Mouse (Mus musculus): ENCODE data around the gene Jagn1.
A peak's percentile ranks its signal among the peaks of the same experiment; 100 is the strongest.

The Jagn1 gene

DNA sequence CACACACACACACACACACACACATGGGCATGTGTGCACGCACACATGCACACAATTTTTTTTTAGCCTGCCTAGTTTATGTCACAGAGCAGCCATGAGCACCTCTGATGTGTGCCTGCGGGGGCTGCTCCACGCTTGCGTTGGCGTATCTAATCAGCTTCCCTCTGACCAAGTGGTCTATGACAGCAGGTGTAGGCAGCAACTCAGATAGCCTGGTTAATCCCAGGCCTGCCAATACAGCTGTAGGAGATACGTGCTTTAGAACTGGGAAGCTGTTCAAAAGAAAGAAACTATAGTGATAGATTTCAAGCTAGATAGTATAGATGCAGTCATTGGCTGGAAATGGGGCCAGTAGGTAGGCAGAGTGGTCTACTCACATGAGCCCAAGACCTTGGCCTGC is 31.3 kb downstream of the Jagn1 start:
- DNase-seq (ENCODE audit: inconsistent ontology term): no peak

DNA sequence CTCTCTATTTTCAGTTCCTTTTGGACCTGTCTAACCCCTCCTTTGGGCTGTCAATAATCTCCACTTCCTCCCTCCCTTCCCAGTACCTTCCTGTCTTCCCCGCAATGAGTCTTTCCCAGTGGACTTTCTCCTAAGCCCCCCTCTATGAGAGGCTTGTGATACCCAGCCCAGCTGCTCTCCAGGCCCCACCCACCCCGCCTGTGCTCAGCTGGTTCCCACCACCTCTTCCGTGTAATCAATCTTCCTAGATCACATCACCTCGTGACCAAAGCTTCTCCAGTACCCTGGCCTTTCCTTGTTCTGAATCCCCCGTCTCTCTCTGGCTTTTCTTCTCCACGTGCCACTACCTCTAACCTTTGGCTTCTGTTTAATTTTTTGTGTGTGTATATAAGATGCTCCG is 35.0 kb downstream of the Jagn1 start:
- DNase-seq (ENCODE audit: inconsistent ontology term): no peak

DNA sequence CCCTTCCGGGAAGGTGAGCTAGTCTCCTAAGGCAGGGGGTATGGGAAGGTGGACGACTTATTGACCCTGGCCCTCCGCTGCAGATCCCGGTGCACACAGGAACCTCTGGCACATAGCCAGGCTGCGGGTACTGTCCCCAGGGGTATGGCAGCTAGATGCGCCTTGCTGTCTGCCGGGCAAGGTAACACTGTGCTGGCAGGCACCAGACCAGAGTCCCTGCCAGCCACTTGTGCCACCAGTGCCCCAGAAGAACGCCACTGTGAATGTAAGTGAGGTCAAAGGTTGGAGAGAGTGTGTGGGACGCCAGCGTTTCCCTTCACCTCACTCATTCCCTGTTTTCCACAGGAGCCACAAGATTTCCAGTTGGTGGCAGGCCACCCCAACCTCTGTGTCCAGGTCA is 36.5 kb downstream of the Jagn1 start:
- no peak for DNase-seq (ENCODE audit: inconsistent ontology term)

DNA sequence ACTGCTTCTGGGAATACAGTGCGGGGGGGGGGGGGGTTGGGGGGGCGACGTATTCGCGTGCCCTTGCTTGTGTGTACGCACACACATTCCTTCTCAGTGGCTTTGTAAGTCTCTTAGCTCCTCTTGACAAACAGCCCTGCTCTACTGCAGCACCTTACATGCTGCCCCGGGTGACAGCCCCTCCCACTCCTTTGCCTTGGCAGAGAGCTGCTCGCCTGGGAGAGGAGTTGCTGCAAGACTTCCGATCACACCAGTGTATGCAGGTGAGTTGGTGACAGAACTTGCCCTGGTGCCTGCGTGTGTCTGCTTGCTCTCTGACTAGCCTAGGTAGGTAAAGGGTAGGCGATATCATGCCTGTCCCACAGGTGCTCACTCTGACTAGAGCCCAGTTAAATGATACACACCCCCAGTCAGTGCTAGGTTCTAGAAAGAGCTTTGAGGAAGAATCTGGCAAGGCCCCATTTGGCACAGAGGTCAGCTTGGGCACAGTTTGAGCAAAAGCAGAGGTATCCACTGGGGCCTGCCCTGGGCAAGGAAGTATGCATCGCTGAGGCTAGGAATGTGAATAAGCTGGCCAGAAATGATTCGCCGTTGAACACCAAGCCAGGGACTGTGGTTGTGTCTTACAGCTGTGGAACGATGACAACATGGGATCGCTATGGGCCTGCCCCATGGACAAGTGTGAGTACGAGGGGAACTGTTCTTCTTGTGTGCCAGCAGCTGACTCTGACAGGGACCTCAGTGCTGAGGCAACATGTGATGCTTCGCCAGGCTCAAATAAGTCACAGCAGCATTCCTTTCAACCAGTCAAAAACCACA is 38.4 kb downstream of the Jagn1 start:
- DNase-seq (ENCODE audit: inconsistent ontology term): peak; percentile 95

DNA sequence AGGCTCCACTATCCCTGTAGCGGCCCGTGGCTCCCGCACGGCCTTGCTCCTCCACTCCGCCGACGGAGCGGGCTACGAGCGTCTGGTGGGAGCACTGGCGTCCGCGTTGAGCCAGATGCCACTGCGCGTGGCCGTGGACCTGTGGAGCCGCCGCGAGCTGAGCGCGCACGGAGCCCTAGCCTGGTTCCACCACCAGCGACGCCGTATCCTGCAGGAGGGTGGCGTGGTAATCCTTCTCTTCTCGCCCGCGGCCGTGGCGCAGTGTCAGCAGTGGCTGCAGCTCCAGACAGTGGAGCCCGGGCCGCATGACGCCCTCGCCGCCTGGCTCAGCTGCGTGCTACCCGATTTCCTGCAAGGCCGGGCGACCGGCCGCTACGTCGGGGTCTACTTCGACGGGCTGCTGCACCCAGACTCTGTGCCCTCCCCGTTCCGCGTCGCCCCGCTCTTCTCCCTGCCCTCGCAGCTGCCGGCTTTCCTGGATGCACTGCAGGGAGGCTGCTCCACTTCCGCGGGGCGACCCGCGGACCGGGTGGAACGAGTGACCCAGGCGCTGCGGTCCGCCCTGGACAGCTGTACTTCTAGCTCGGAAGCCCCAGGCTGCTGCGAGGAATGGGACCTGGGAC is 40.2 kb downstream of the Jagn1 start:
- no peak for DNase-seq (ENCODE audit: inconsistent ontology term)

DNA sequence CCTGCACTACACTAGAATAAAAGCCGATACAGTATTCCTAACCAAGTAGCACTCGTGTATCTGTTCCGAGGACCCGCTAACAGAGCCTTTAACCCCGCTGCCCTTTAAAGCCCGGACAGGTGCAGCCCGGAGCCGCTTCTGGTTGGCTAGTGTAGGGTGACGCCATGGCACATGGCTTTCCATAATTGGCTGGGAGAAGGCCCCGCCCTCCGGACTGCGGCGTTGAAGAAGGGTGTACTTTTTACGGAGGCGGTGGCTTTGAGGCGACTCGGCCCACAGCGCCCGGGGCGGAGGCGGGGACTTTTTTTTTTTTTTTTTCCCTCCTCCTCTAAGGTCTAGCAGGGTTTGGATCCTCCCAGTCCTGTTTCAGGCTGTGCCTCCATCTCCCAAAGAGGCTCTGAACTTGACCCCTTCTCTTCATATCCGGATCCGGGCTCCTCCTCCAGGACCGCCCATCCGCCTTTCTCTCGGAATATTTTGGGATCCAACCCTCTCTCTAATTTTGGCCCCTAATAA is 40.8 kb downstream of the Jagn1 start, which contains the start of gene Creld1:
Gene Creld1 (plus strand): TSS at position 198 of the 516 bp plus-strand sequence.
- peak; percentile 99 for DNase-seq (ENCODE audit: inconsistent ontology term)

DNA sequence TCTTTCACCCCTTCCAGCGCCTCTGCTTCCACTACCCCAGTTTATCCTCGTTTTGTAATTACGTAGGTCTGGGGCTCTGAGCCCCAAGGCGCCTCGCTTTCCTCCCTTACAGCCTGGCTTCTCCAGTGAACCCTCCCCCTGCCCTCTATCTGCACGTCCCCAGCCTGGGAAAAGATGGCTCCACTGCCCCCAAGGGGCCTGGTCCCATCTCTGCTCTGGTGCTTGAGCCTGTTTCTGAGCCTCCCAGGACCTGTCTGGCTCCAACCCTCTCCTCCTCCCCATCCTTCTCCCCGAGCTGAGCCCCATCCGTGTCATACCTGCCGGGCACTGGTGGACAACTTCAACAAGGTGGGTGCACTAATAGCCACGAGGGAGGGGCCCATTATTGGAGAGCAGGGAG is 41.4 kb downstream of the Jagn1 start:
- DNase-seq (ENCODE audit: inconsistent ontology term): no peak

DNA sequence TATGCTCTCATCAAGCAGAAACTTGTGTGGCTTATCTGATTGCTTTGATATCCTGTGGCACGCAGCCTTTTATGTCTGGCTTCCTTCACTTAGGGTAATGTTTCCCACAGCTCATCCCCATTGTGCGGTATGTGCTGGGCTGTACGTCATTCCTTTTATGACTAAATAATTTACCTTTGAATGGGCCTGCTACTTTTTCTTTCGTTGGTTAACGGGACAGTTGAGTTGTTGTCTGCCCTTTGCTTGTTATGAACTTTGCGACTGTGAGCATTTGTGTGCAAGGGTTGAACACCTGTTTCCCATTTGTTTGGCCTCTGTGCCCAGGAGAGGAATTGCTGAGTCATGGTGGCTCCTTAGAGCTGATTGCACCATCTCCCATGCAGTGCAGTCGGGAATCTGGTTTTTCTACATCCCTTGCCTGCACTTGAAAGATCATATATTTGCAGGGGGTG is 44.8 kb downstream of the Jagn1 start:
- peak; percentile 42 for DNase-seq (ENCODE audit: inconsistent ontology term)

DNA sequence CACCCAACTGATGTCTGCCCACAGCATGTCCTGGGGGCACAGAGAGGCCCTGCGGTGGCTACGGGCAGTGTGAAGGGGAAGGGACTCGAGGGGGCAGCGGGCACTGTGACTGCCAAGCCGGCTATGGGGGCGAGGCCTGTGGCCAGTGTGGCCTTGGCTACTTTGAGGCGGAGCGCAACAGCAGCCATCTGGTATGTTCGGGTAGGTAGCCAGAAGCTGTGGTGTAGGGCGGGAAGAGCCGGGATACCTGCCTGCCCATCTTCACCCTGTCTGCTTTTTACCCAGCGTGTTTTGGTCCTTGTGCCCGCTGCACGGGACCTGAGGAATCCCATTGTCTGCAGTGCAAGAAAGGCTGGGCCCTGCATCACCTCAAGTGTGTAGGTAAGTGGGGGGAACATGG is 47.0 kb downstream of the Jagn1 start:
- no peak for DNase-seq (ENCODE audit: inconsistent ontology term)

DNA sequence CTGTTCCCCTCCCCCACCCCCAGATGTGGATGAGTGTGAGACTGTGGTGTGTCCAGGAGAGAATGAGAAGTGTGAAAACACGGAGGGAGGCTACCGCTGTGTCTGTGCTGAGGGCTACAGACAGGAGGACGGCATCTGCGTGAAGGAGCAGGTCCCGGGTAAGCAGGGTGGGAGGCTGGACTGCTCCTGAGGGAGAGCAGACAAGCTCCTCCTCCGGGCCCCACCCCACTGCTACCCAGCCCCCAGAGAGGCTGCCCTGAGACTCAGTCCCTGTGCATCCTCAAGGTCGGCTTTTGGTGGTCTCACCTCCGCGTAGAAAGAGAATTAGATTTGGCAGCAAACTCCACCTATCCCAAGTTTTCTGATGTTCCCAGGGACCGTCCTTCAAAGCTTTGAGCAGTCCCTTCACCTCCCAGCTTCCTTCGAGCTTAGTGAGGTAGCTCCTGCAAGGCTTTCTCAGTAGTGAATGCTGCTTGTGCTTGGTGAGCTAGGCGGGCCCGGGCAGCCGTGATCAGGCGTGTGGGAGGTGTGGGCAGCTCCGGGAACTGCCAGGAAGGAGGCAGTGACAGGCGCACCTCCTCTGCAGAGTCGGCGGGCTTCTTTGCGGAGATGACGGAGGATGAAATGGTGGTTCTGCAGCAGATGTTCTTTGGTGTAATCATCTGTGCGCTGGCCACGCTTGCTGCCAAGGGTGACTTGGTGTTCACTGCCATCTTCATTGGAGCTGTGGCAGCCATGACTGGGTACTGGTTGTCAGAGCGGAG is 49.9 kb downstream of the Jagn1 start:
- no peak for DNase-seq (ENCODE audit: inconsistent ontology term)

DNA sequence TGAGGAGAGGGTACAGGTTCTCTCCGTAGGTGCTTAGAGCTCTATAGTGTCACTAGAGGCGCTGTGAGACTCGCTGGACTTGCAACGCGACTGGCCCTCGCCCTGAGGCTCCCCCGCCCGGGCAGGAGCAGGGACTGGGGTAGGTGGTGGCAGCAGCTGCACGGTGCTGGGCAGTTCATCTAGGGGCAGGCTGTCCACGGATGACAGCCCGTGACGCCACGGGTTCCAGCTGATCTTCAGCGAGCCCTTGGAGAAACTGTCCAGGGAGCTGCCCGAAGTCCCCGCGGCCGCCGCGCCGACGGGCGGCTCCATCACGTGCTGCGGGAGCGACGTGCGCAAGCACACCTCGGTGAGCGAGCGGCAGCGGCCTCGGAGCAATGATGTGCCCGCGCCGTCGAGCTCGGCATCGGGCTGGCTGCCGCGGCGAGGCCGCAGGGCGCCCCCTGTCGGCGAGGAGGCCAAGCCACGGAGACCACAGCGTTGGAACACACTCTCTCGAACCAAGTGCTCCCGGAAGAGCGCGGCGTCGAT is 52.0 kb downstream of the Jagn1 start:
- DNase-seq (ENCODE audit: inconsistent ontology term): peak; percentile 80

DNA sequence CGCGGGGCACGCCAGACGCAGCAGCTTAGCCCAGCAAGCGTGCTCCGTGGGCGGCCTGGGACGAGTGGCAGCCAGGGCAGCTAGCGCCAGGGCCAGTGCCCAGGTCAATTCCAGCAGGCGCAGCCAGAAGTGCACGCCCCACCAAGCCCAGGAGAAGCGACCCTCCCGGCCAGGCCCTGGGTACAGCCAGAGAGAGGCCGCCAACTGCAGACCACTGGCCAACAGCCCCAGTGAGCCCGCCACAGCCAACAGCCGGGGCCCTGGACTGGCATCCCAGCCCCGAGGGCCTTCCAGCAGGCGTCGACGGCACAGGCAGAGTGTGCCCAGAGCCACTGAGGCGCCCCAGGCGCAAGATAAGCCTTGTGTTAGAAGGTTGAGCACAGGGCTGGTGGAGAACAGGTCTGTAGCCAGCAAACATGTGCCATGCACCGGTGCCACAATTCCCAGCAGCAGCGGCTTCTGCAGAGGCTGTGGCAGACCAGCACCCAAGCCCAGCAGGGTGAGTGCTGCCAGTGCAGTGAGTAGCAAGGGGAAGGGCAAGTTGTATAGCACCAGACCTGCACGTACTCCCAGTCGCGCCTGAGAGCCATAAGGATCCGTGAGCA is 52.8 kb downstream of the Jagn1 start:
- no peak for DNase-seq (ENCODE audit: inconsistent ontology term)

Data from Muller cell, postnatal 12 days (primary cell).